Mouse (Mus musculus): ENCODE data around the gene Fat3. TPM values are rescaled to one million over a fixed set of nuclear protein-coding genes. Genes with fewer than 3 reads are reported as not detected.

The Fat3 gene
- polyA plus RNA-seq, 1 experiment = 10.5 TPM

DNA sequence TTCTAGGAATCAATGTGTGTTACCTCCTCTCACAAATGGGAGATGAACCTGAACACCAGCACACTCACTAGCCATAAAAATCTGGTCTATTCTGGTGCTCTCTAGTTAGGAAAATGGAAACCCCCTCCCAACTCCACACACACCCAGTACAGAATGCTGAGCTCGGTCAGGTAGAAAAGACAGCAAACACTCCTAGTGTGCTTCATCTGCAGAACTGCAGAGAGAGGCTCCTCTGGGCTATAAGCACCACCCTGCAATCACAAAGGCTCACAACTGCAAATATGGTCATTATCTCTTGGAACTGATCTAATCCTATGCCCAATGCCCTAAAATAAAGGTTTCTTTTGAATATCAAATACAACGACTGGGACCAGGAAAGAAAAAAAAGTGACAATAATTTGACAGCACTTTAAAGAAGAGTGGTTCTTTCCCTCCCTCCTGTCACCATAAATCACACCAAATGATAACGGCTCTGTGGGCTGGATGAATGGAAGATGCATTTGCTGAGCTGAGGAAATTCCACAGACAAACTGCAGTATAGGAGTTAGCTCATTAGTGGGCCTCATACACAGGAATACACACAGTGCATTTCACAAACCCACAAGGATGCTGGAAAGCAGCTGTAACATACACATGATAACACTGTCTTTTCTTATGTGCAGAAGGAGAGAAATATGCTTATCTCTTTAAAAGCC, 170.6 kb downstream of the Fat3 start:
- Histone ChIP-seq H3K27ac (ENCODE audit: insufficient read depth, low read length) (no peak overlapping the region), H3K4me1 (ENCODE audit: control insufficient read depth, insufficient read depth, low read length) (no peaks in the 10 kb centered on the region)

DNA sequence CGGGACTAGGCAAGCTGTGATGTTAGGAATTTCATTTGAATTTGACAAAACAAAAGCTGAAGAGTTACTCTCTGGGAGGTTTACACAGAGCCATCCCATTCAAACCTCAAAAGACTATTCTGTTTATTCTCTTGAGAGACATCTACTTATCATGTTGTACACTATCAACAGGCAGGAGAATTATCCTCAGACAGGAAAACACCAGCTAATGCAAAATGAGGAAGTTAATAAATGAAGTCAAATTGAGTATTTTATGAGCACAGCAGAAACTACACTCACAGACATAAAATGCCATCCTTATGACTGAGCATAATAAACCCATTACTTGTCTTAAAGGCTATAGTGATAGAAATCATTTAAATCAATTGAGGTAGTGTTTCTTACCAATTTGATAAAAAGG, 182.1 kb downstream of the Fat3 start:
- no peak for DNase-seq
- Histone ChIP-seq H3K27ac (ENCODE audit: insufficient read depth, low read length) (no peak overlapping the region), H3K27me3 (ENCODE audit: control insufficient read depth, insufficient read depth, low read length) (no peaks in the 10 kb centered on the region), H3K4me1 (ENCODE audit: control insufficient read depth, insufficient read depth, low read length) (no peaks in the 10 kb centered on the region), H3K4me3 (replicated peaks; ENCODE audit: insufficient read depth, low read depth, low read length) (no peak overlapping the region)
- WGBS = 66% methylated on average over 1 of the region's 1 CpGs
- no peak for TF ChIP-seq POLR2A (IDR thresholded peaks at IDR 0.05; ENCODE audit: borderline replicate concordance, insufficient read depth, low read length)

More for the DNA sequence above, 170.6 kb downstream of the Fat3 start:
- no peak for TF ChIP-seq POLR2A (IDR thresholded peaks at IDR 0.05; ENCODE audit: borderline replicate concordance, insufficient read depth, low read length)
- no peak for TF ChIP-seq CTCF (IDR thresholded peaks at IDR 0.05; ENCODE audit: borderline replicate concordance, insufficient read depth, low read depth, low read length)
- no peaks in the 10 kb centered on the region for H3K27me3 ChIP-seq (ENCODE audit: control insufficient read depth, insufficient read depth, low read length)
- no peak for DNase-seq
- H3K4me3 ChIP-seq (replicated peaks; ENCODE audit: insufficient read depth, low read depth, low read length) = no peak overlapping the region
- WGBS = 65% methylated on average over 3 of the region's 3 CpGs

GRCm38 (mm10) chr9:16312599-16313197, 188.4 kb downstream of the Fat3 start:
- no peak for DNase-seq
- no peak overlapping the region for H3K27ac ChIP-seq (ENCODE audit: insufficient read depth, low read length)
- H3K4me1 ChIP-seq (ENCODE audit: control insufficient read depth, insufficient read depth, low read length) = no peaks in the 10 kb centered on the region
- no peaks in the 10 kb centered on the region for H3K27me3 ChIP-seq (ENCODE audit: control insufficient read depth, insufficient read depth, low read length)
- no peak overlapping the region for H3K4me3 ChIP-seq (replicated peaks; ENCODE audit: insufficient read depth, low read depth, low read length)
- TF ChIP-seq CTCF (IDR thresholded peaks at IDR 0.05; ENCODE audit: borderline replicate concordance, insufficient read depth, low read depth, low read length) (no peak), POLR2A (IDR thresholded peaks at IDR 0.05; ENCODE audit: borderline replicate concordance, insufficient read depth, low read length) (no peak)
- 91% methylated on average over 4 of the region's 4 CpGs for WGBS

GRCm38 (mm10) chr9:16310855-16311848, 189.9 kb downstream of the Fat3 start:
- 75% methylated on average over 5 of the region's 5 CpGs for WGBS
- H3K4me3 ChIP-seq (replicated peaks; ENCODE audit: insufficient read depth, low read depth, low read length) = no peak overlapping the region
- TF ChIP-seq CTCF (IDR thresholded peaks at IDR 0.05; ENCODE audit: borderline replicate concordance, insufficient read depth, low read depth, low read length) (no peak), POLR2A (IDR thresholded peaks at IDR 0.05; ENCODE audit: borderline replicate concordance, insufficient read depth, low read length) (no peak)
- H3K4me1 ChIP-seq (ENCODE audit: control insufficient read depth, insufficient read depth, low read length) = no peaks in the 10 kb centered on the region
- DNase-seq = no peak
- H3K27ac ChIP-seq (ENCODE audit: insufficient read depth, low read length) = no peak overlapping the region
- no peaks in the 10 kb centered on the region for H3K27me3 ChIP-seq (ENCODE audit: control insufficient read depth, insufficient read depth, low read length)

GRCm38 (mm10) chr9:16310305-16310704, 190.8 kb downstream of the Fat3 start:
- TF ChIP-seq CTCF (IDR thresholded peaks at IDR 0.05; ENCODE audit: borderline replicate concordance, insufficient read depth, low read depth, low read length) = no peak
- 83% methylated on average over 4 of the region's 4 CpGs for WGBS
- Histone ChIP-seq H3K4me3 (replicated peaks; ENCODE audit: insufficient read depth, low read depth, low read length) (no peak overlapping the region), H3K27me3 (ENCODE audit: control insufficient read depth, insufficient read depth, low read length) (no peaks in the 10 kb centered on the region), H3K27ac (ENCODE audit: insufficient read depth, low read length) (no peak overlapping the region), H3K4me1 (ENCODE audit: control insufficient read depth, insufficient read depth, low read length) (no peaks in the 10 kb centered on the region)
- no peak for DNase-seq

- 96% methylated on average over 1 of the region's 1 CpGs for WGBS
- no peak for DNase-seq
Observed at GRCm38 (mm10) chr9:16307789-16308188, 193.3 kb downstream of the Fat3 start.

DNA sequence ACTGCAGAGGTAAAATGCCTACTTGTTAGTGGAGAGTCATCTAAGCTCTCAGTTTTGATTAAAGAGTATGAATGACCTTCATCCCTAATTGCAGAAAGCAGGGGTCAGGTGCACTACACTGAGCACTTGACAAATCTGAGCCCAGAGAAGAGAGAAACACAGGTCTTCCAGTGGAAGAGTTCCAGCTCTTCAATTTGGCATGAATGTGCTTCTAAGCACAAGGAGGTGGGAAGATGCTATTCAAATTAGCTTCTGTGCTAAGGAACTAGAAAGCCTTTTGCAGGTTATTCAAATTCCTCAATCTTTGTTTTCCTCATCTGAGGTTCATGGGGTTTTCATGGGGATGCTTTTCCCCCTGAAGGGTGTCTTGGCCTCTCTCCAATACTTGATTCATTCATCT, 194.9 kb downstream of the Fat3 start:
- no peak overlapping the region for H3K27ac ChIP-seq (ENCODE audit: insufficient read depth, low read length)
- H3K4me1 ChIP-seq (ENCODE audit: control insufficient read depth, insufficient read depth, low read length) = no peaks in the 10 kb centered on the region
- TF ChIP-seq POLR2A (IDR thresholded peaks at IDR 0.05; ENCODE audit: borderline replicate concordance, insufficient read depth, low read length) (no peak), CTCF (IDR thresholded peaks at IDR 0.05; ENCODE audit: borderline replicate concordance, insufficient read depth, low read depth, low read length) (no peak)
- DNase-seq = no peak
- no peak overlapping the region for H3K4me3 ChIP-seq (replicated peaks; ENCODE audit: insufficient read depth, low read depth, low read length)
- no peaks in the 10 kb centered on the region for H3K27me3 ChIP-seq (ENCODE audit: control insufficient read depth, insufficient read depth, low read length)

More at GRCm38 (mm10) chr9:16307789-16308188, 193.3 kb downstream of the Fat3 start:
- Histone ChIP-seq H3K27ac (ENCODE audit: insufficient read depth, low read length) (no peak overlapping the region), H3K27me3 (ENCODE audit: control insufficient read depth, insufficient read depth, low read length) (no peaks in the 10 kb centered on the region), H3K4me1 (ENCODE audit: control insufficient read depth, insufficient read depth, low read length) (no peaks in the 10 kb centered on the region), H3K4me3 (replicated peaks; ENCODE audit: insufficient read depth, low read depth, low read length) (no peak overlapping the region)
- no peak for TF ChIP-seq CTCF (IDR thresholded peaks at IDR 0.05; ENCODE audit: borderline replicate concordance, insufficient read depth, low read depth, low read length)
- no peak for TF ChIP-seq POLR2A (IDR thresholded peaks at IDR 0.05; ENCODE audit: borderline replicate concordance, insufficient read depth, low read length)

Data from cerebellum, adult 2 months (tissue).